Mouse (Mus musculus): ENCODE measurements around the gene Gm21987. TPM values are rescaled to one million over a fixed set of nuclear protein-coding genes. Genes with fewer than 3 reads are reported as not detected.

The Gm21987 gene
- total and polyA plus RNA-seq, 2 experiments from 2014 or later, result not detected

GRCm38 (mm10) chr16:38403639-38404038, 56.8 kb downstream of the Gm21987 start:
- no peak for TF ChIP-seq CTCF (IDR thresholded peaks at IDR 0.05)
- 92% methylated on average over 7 of the region's 7 CpGs for WGBS
- Histone ChIP-seq H3K9me3 (ENCODE audit: low read length) (no peaks in the 10 kb centered on the region), H3K9ac (replicated peaks; ENCODE audit: low read length, poor library complexity, severe bottlenecking) (no peak overlapping the region), H3K36me3 (ENCODE audit: insufficient read depth, low read length) (no peaks in the 10 kb centered on the region), H3K4me1 (ENCODE audit: insufficient read depth, low read length) (peaks cover 11% of the 10 kb centered on the region), H3K27ac (ENCODE audit: low read depth, low read length) (no peak overlapping the region), H3K27me3 (ENCODE audit: insufficient read depth, low read length) (no peaks in the 10 kb centered on the region), H3K4me3 (ENCODE audit: low read depth, low read length) (no peak overlapping the region), H3K4me2 (ENCODE audit: low read depth, low read length, poor library complexity, severe bottlenecking) (no peak overlapping the region)
- ATAC-seq (ENCODE audit: low FRiP score), result no peak
- no peak for DNase-seq (ENCODE audit: low spot score)

- Histone ChIP-seq H3K9me3 (ENCODE audit: low read length) (no peaks in the 10 kb centered on the region), H3K9ac (replicated peaks; ENCODE audit: low read length, poor library complexity, severe bottlenecking) (no peak overlapping the region), H3K4me3 (ENCODE audit: low read depth, low read length) (no peak overlapping the region), H3K4me2 (ENCODE audit: low read depth, low read length, poor library complexity, severe bottlenecking) (no peak overlapping the region), H3K27ac (ENCODE audit: low read depth, low read length) (no peak overlapping the region), H3K27me3 (ENCODE audit: insufficient read depth, low read length) (no peaks in the 10 kb centered on the region), H3K4me1 (ENCODE audit: insufficient read depth, low read length) (no peaks in the 10 kb centered on the region), H3K36me3 (ENCODE audit: insufficient read depth, low read length) (no peaks in the 10 kb centered on the region)
- WGBS, result 79% methylated on average over 5 of the region's 5 CpGs
- DNase-seq (ENCODE audit: low spot score) (no peak), ATAC-seq (ENCODE audit: low FRiP score) (no peak)
- no peak for TF ChIP-seq CTCF (IDR thresholded peaks at IDR 0.05)
Measured at GRCm38 (mm10) chr16:38406293-38406692, 59.5 kb downstream of the Gm21987 start.

- Histone ChIP-seq H3K9me3 (ENCODE audit: low read length) (no peaks in the 10 kb centered on the region), H3K4me1 (ENCODE audit: insufficient read depth, low read length) (no peaks in the 10 kb centered on the region), H3K36me3 (ENCODE audit: insufficient read depth, low read length) (no peaks in the 10 kb centered on the region), H3K27ac (ENCODE audit: low read depth, low read length) (no peak overlapping the region), H3K4me2 (ENCODE audit: low read depth, low read length, poor library complexity, severe bottlenecking) (no peak overlapping the region), H3K4me3 (ENCODE audit: low read depth, low read length) (no peak overlapping the region), H3K27me3 (ENCODE audit: insufficient read depth, low read length) (no peaks in the 10 kb centered on the region), H3K9ac (replicated peaks; ENCODE audit: low read length, poor library complexity, severe bottlenecking) (no peak overlapping the region)
- 84% methylated on average over 6 of the region's 6 CpGs for WGBS
- DNase-seq (ENCODE audit: low spot score), result no peak
- ATAC-seq (ENCODE audit: low FRiP score), result no peak
- no peak for TF ChIP-seq CTCF (IDR thresholded peaks at IDR 0.05)
Measured at GRCm38 (mm10) chr16:38406708-38407107, 59.9 kb downstream of the Gm21987 start.

GRCm38 (mm10) chr16:38407584-38407983, 60.7 kb downstream of the Gm21987 start:
- Histone ChIP-seq H3K9ac (replicated peaks; ENCODE audit: low read length, poor library complexity, severe bottlenecking) (no peak overlapping the region), H3K27me3 (ENCODE audit: insufficient read depth, low read length) (no peaks in the 10 kb centered on the region), H3K4me2 (ENCODE audit: low read depth, low read length, poor library complexity, severe bottlenecking) (no peak overlapping the region), H3K27ac (ENCODE audit: low read depth, low read length) (no peak overlapping the region), H3K9me3 (ENCODE audit: low read length) (no peaks in the 10 kb centered on the region), H3K4me1 (ENCODE audit: insufficient read depth, low read length) (no peaks in the 10 kb centered on the region), H3K36me3 (ENCODE audit: insufficient read depth, low read length) (no peaks in the 10 kb centered on the region), H3K4me3 (ENCODE audit: low read depth, low read length) (no peak overlapping the region)
- ATAC-seq (ENCODE audit: low FRiP score) (no peak), DNase-seq (ENCODE audit: low spot score) (no peak)
- WGBS, result 30% methylated on average over 5 of the region's 5 CpGs
- TF ChIP-seq CTCF (IDR thresholded peaks at IDR 0.05), result no peak

- no peak for TF ChIP-seq CTCF (IDR thresholded peaks at IDR 0.05)
- no peaks in the 10 kb centered on the region for H3K9me3 ChIP-seq (ENCODE audit: low read length)
- WGBS, result over 99% methylated on average over 5 of the region's 8 CpGs
- H3K9ac ChIP-seq (replicated peaks; ENCODE audit: low read length, poor library complexity, severe bottlenecking), result no peak overlapping the region
- no peak overlapping the region for H3K4me2 ChIP-seq (ENCODE audit: low read depth, low read length, poor library complexity, severe bottlenecking)
- no peaks in the 10 kb centered on the region for H3K4me1 ChIP-seq (ENCODE audit: insufficient read depth, low read length)
- no peak overlapping the region for H3K4me3 ChIP-seq (ENCODE audit: low read depth, low read length)
- H3K27me3 ChIP-seq (ENCODE audit: insufficient read depth, low read length), result no peaks in the 10 kb centered on the region
- ATAC-seq (ENCODE audit: low FRiP score) (no peak), DNase-seq (ENCODE audit: low spot score) (no peak)
- no peaks in the 10 kb centered on the region for H3K36me3 ChIP-seq (ENCODE audit: insufficient read depth, low read length)
- H3K27ac ChIP-seq (ENCODE audit: low read depth, low read length), result no peak overlapping the region
Measured at GRCm38 (mm10) chr16:38408416-38408815, 61.6 kb downstream of the Gm21987 start.

Other genes with a start within 250 kb of the Gm21987 start
- gene Nr1i2, start 52.2 kb upstream of the Gm21987 start, total RNA-seq (2014; rRNA removed), result not detected in 2 replicates
- not detected in 2 replicates for gene Nr1i2, start 52.2 kb upstream of the Gm21987 start, polyA plus RNA-seq (2015; fragmentation: Nextera tagmentation; extraction: Ambion mirVana)
- 1.2 and 2.1 TPM in 2 replicates for gene Maats1, start 4.9 kb upstream of the Gm21987 start, total RNA-seq (2014; rRNA removed)
- gene Maats1, start 4.9 kb upstream of the Gm21987 start, polyA plus RNA-seq (2015; fragmentation: Nextera tagmentation; extraction: Ambion mirVana), result 1.0 and 1.5 TPM in 2 replicates
- 14.5 and 15.0 TPM in 2 replicates for gene Cox17, start within 50 bp of the Gm21987 start, total RNA-seq (2014; rRNA removed)
- gene Cox17, start within 50 bp of the Gm21987 start, polyA plus RNA-seq (2015; fragmentation: Nextera tagmentation; extraction: Ambion mirVana), result 65.3 and 66.1 TPM in 2 replicates
- 1.5 TPM in 2 replicates for gene Popdc2, start 15.2 kb downstream of the Gm21987 start, total RNA-seq (2014; rRNA removed)
- 0.49 and 0.69 TPM in 2 replicates for gene Popdc2, start 15.2 kb downstream of the Gm21987 start, polyA plus RNA-seq (2015; fragmentation: Nextera tagmentation; extraction: Ambion mirVana)
- 1.4 and 1.5 TPM in 2 replicates for gene Pla1a, start 86.1 kb downstream of the Gm21987 start, total RNA-seq (2014; rRNA removed)
- 0.97 and 1.6 TPM in 2 replicates for gene Pla1a, start 86.1 kb downstream of the Gm21987 start, polyA plus RNA-seq (2015; fragmentation: Nextera tagmentation; extraction: Ambion mirVana)
- gene Adprh, start 105.7 kb downstream of the Gm21987 start, total RNA-seq (2014; rRNA removed), result 50.4 and 54.8 TPM in 2 replicates
- 147 and 148 TPM in 2 replicates for gene Adprh, start 105.7 kb downstream of the Gm21987 start, polyA plus RNA-seq (2015; fragmentation: Nextera tagmentation; extraction: Ambion mirVana)
- 0.33 TPM in 1 of 2 replicates, not detected in the other for gene Cd80, start 108.5 kb downstream of the Gm21987 start, total RNA-seq (2014; rRNA removed)
- gene Cd80, start 108.5 kb downstream of the Gm21987 start, polyA plus RNA-seq (2015; fragmentation: Nextera tagmentation; extraction: Ambion mirVana), result 0.33 and 0.39 TPM in 2 replicates
- gene Timmdc1, start 175.6 kb downstream of the Gm21987 start, total RNA-seq (2014; rRNA removed), result 29.4 and 33.1 TPM in 2 replicates
- gene Timmdc1, start 175.6 kb downstream of the Gm21987 start, polyA plus RNA-seq (2015; fragmentation: Nextera tagmentation; extraction: Ambion mirVana), result 25.8 and 26.3 TPM in 2 replicates
- 39.9 and 41.5 TPM in 2 replicates for gene Poglut1, start 203.2 kb downstream of the Gm21987 start, total RNA-seq (2014; rRNA removed)
- 33.1 and 33.3 TPM in 2 replicates for gene Poglut1, start 203.2 kb downstream of the Gm21987 start, polyA plus RNA-seq (2015; fragmentation: Nextera tagmentation; extraction: Ambion mirVana)
- 15.1 and 25.5 TPM in 2 replicates for gene Tmem39a, start 211.7 kb downstream of the Gm21987 start, total RNA-seq (2014; rRNA removed)
- 13.2 and 15.1 TPM in 2 replicates for gene Tmem39a, start 211.7 kb downstream of the Gm21987 start, polyA plus RNA-seq (2015; fragmentation: Nextera tagmentation; extraction: Ambion mirVana)

All from midbrain, postnatal 0 days (tissue).